8 mouse cellular contexts compared by ENCODE assay signal in the genomic region with DNA sequence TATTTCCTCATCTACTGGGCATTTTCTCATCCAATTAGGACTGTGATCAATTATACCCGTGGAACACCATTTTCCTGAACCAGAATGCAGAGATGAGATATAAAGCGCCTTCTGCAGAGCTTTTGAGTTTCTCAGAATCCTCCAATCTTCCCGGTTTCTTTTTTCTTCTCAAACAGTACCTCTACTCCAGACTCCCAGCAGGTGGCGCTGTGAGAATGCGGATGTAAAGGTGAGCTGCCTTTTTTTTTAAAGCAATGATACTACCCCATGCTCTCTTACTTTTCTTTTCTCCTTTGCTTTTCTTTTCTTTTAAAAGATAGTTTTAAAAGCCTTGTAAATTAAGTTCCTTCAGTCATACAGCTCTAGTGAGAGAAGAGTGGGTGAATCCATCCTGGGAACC.
DNase-seq lines count a peak whose midpoint lies in the region; ATAC-seq lines count a peak whose summit lies in the region.

No protein-coding gene starts in this region.

- H3K4me2 ChIP-seq in heart, embryonic 12.5 days: no peak overlapping the region
- H3K4me2 ChIP-seq in forebrain, embryonic 13.5 days: no peak overlapping the region

- no peaks in the 10 kb centered on the region for H3K36me3 ChIP-seq in heart, embryonic 10.5 days
- no peaks in the 10 kb centered on the region for H3K36me3 ChIP-seq in heart, embryonic 12.5 days
- H3K36me3 ChIP-seq in forebrain, embryonic 13.5 days (ENCODE audit: poor library complexity, severe bottlenecking): no peaks in the 10 kb centered on the region

- ATAC-seq in heart, embryonic 12.5 days (ENCODE audit: insufficient number of reproducible peaks, low FRiP score): no peak
- peak; percentile 26; the same call in 1 of the 2 replicates for ATAC-seq in forebrain, embryonic 13.5 days

- no peaks in the 10 kb centered on the region; the same call in 1 of the 2 replicates for H3K27me3 ChIP-seq in heart, embryonic 10.5 days (ENCODE audit: insufficient read depth, poor library complexity, severe bottlenecking)
- peaks cover 14% of the 10 kb centered on the region for H3K27me3 ChIP-seq in heart, embryonic 12.5 days (replicated peaks)
- H3K27me3 ChIP-seq in forebrain, embryonic 13.5 days: peaks cover 5% of the 10 kb centered on the region

- no peak overlapping the region for H3K9ac ChIP-seq in heart, embryonic 12.5 days
- no peak overlapping the region for H3K9ac ChIP-seq in forebrain, embryonic 13.5 days

- H3K4me1 ChIP-seq in heart, embryonic 10.5 days: no peaks in the 10 kb centered on the region
- H3K4me1 ChIP-seq in heart, embryonic 12.5 days (replicated peaks): no peaks in the 10 kb centered on the region
- H3K4me1 ChIP-seq in forebrain, embryonic 13.5 days: peaks cover 16% of the 10 kb centered on the region

- peak; percentile 73 for DNase-seq in heart, embryonic 10.5 days (ENCODE audit: low spot score)
- peak; percentile 62 for DNase-seq in brain, embryonic 18.5 days (ENCODE audit: low read depth, low spot score)
- DNase-seq in hindlimb bud, embryonic 11.5 days (ENCODE audit: extremely low spot score, low read depth, low spot score): peak; percentile 58
- DNase-seq in left cerebral cortex, postnatal 36 days (ENCODE audit: low spot score in 2 of 2): peak; percentile 78 to 80
- DNase-seq in neural tube, embryonic 10.5 days (ENCODE audit: extremely low spot score, low spot score): peak; percentile 71
- DNase-seq in urinary bladder, adult 2 months (ENCODE audit: low spot score): peak; percentile 42

- intact Hi-C loops in left cerebral cortex, postnatal 36 days (cut with DNase I): loop anchor here (2.0 kb wide), 1 partner anchor 459 kb away; no protein-coding TSS in a partner anchor

- no peak overlapping the region for H3K4me3 ChIP-seq in heart, embryonic 10.5 days
- H3K4me3 ChIP-seq in heart, embryonic 12.5 days: no peak overlapping the region
- no peak overlapping the region for H3K4me3 ChIP-seq in forebrain, embryonic 13.5 days

- no peak overlapping the region for H3K27ac ChIP-seq in heart, embryonic 10.5 days
- no peak overlapping the region for H3K27ac ChIP-seq in heart, embryonic 12.5 days (ENCODE audit: poor library complexity, severe bottlenecking)
- no peak overlapping the region for H3K27ac ChIP-seq in forebrain, embryonic 13.5 days

- no peaks in the 10 kb centered on the region for H3K9me3 ChIP-seq in heart, embryonic 10.5 days
- peaks cover 3% of the 10 kb centered on the region; the same call in 1 of the 2 replicates for H3K9me3 ChIP-seq in heart, embryonic 12.5 days (replicated peaks)
- H3K9me3 ChIP-seq in forebrain, embryonic 13.5 days (replicated peaks): peaks cover 3% of the 10 kb centered on the region; the same call in 1 of the 2 replicates

- WGBS in heart, embryonic 10.5 days: 9% methylated on average over 5 of the region's 5 CpGs
- 8% methylated on average over 5 of the region's 5 CpGs for WGBS in heart, embryonic 12.5 days
- WGBS in forebrain, embryonic 13.5 days: 5% methylated on average over 5 of the region's 5 CpGs
